Mouse (Mus musculus) cerebellum, postnatal 14 days (tissue): ENCODE measurements around the gene As3mt.

ENCODE experiments used
- DNase-seq, 2 experiments: peaks; one replicate each; pipeline ENCODE4 v3.0.0; 2021; ENCODE audit warnings: mixed read lengths in 2 of 2

As3mt gene

GRCm38 (mm10) chr19:46707296-46708151 is at the start of gene As3mt:
Gene As3mt (plus strand): TSS chr19:46707458.
- DNase-seq, result peak; percentile 64 to 79

- no peak for DNase-seq
Observed at GRCm38 (mm10) chr19:46658348-46658747, 48.9 kb upstream of the As3mt start.

- DNase-seq, result no peak
Observed at GRCm38 (mm10) chr19:46658851-46659250, 48.4 kb upstream of the As3mt start.

DNA sequence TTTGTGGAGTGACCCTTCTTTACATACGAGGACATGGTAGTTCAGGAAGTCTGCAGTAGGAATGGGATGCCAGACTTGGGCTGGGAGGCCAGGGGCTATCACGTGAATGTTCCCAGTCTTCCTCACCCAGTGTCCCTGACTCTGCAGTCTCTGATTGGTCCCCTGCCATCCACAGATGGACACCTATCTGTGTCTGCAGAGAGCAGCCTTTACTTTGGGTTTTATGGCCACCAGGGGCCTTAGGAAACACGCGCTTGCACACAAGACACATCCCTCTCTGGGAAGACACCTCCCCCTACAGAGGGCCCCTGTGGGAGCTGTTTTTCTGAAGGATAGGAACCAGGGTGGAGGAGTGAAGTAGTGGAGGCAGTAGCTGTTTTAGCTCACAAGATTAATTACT is 45.7 kb upstream of the As3mt start:
- no peak for DNase-seq

GRCm38 (mm10) chr19:46662214-46662613 is 45.0 kb upstream of the As3mt start:
- DNase-seq, result no peak

DNA sequence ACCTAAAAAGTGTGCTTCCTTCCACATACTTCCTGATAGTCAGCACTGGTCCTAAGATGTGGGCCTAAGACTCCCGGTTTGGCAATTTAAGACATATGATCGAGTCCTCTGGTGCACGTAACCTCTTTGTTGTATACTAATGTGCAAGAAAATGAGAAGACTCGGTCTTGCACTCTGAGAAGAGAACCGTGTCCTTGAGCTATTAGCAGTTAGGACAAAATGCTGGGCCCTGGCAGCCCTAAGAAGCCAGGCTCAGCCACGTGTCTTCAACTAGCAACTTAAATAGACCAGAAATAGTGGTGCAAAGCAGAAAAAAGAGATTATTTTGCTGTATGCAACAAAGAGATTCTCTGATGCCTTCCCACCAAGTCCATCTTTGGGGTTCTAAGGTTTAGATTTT is 44.5 kb upstream of the As3mt start:
- DNase-seq, result no peak

DNA sequence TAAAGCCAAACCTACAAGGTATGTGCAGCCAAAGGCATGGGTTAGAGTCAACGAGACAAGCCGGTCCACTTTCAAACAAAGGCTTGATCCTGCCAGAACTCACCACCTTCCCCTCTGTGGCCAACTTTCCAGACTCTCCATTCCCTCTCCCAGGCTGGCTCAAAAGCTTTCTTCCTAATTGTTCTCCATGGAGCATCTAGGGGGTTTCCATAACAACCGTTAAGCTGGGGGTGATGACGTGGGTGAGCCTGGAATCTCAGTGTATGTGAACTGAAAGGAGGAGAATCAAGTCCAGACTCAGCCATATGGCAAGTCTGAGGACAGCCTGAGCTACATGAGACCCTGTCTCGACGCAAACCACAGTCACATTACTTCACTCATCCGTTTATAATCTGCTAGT is 41.8 kb upstream of the As3mt start:
- no peak for DNase-seq

- DNase-seq, result no peak
Observed at GRCm38 (mm10) chr19:46667300-46667699, 40.0 kb upstream of the As3mt start.

DNA sequence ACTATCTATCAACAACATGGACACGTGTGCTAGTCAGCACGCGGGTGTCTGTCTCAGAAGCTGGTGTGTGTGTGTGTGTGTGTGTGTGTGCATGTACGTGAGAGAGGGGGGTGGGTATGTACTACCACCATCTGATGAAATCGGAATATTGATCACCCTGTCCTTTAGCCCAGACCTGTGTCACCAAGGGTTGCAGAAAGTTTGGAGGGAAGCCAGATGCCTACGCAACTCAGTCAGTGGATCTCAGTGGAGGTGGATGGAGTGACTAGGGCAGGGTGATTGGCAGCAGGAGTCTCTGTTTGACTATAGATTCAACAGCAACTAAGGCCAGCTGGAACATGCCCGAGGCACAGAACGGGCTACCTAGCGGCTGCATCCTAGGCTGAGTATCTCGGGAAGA is 39.0 kb upstream of the As3mt start:
- DNase-seq, result no peak

- no peak for DNase-seq
Observed at GRCm38 (mm10) chr19:46669802-46670201, 37.5 kb upstream of the As3mt start.

GRCm38 (mm10) chr19:46670691-46671090 is 36.6 kb upstream of the As3mt start:
- peak; percentile 81 to 82 for DNase-seq

GRCm38 (mm10) chr19:46672766-46673418 is 34.4 kb upstream of the As3mt start, which contains the start of gene Cyp17a1:
Gene Cyp17a1 (minus strand): TSS chr19:46673172.
- DNase-seq, result no peak

GRCm38 (mm10) chr19:46675641-46676040 is 31.6 kb upstream of the As3mt start:
- no peak for DNase-seq

DNA sequence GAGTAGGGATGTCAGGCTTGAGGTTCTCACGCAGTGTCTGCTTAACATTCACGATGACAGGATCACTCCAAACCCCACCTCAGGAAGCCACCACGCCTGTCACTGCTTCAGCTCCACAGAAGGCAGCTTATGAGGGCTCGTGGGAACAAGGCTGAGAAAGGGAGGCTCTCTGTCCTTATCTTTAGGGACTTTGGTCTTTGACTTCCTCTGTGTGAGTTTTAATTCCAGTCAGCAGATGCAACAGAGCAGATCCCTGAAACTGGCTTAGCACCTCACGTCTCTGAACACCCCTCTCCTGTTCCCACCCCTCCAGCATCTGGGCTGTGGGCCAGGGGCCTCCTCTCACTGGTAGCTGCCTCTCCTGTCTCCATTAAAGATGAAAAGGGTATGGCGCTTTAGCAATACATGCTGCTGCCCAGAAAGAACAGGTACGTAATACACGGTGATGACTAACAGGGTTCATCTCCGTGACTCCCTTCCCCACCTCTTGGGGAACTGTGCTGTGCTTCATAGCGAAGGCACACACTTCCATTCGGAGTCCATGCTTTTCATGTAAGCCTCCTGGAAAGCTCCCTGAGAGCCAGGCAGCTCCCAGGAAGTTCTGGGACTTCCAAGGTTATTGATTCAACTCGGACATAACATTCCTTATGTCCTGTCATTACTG is 27.4 kb upstream of the As3mt start:
- no peak for DNase-seq

GRCm38 (mm10) chr19:46689460-46690372 is 17.5 kb upstream of the As3mt start, which contains the start of gene Borcs7:
Gene Borcs7 (plus strand): TSS chr19:46689906.
- DNase-seq, result peak; percentile 89 to 92

GRCm38 (mm10) chr19:46690387-46690786 is 16.9 kb upstream of the As3mt start:
- DNase-seq, result peak in 1 of 2 experiments; percentile 20

DNA sequence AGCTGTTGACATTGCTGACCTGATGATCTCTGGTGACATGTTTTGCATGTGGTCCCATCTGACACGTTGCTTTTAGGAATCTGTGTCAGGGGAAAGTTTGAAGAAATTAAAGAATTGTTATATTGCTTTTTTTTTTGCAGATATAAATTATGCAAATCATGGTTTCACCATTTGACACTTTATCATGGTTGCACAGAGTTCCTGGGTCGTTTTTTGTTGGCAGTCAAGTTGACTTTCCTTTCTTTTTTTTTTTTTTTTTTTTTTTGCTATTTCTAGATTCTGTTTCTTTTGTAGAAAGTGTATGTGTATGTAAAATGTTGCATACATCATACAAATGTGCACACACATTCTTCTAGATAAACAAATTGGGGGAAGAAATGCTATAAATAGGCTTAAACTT is 16.2 kb upstream of the As3mt start:
- DNase-seq, result no peak

DNA sequence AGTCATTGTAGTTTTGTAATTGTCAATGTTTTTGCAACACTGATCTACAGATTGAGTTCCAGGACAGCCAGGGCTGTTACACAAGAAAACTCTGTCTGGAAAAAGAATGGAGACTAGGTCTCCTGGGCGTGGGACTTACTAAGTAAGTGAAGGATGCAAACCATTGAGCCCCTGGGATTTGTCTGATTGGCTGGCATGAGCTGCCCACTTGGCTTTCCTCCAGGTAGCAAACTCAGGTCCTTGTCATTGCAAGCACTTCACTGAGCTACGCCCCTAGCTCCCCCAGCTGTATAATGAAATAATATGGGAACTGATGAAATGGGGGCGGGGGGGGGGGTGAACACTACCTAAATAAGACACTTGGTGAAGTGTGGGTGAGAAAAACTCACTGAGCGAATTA is 14.1 kb upstream of the As3mt start:
- peak in 1 of 2 experiments; percentile 31 for DNase-seq

DNA sequence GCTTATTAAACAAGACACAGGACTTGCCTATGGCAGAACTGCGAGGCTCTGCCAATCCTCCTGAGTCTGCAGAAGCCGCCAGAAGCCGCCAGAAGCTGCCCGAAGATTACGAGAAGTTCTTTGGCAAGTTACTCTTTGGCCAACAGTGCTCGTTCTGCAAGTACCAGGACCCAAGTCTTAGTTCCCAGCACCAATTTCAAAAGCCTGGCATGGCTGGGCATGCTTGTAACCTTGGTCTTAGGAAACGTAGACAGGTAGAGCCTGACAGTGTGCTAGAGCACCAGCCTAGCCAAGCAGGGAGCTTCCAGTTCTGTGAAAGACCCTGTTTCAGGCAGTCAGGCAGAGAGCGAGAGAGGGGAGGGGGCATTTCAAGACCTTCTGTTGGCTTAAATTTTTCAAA is 10.8 kb upstream of the As3mt start:
- DNase-seq, result no peak

DNA sequence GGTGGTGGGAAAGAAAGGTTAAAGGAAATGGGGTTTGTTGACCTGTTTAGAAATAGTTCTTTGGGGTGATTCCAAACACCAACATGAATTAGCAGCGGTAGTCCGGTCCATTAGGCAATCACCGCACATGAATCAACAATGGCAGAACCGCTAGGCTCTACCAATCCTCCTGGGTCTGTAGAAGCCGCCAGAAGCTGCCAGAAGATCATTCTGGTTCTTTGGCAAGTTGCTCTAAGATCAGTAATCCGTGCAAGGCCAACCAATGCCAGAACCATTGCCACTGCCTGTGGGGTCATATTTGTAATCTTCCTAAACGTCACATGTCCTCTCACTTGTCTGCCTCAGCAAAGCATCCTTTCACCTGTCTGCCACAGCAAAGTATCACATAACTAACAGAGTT is 10.3 kb upstream of the As3mt start:
- DNase-seq, result no peak

- DNase-seq, result no peak
Observed at GRCm38 (mm10) chr19:46697840-46698517, 9.3 kb upstream of the As3mt start.

GRCm38 (mm10) chr19:46699011-46699481 is 8.2 kb upstream of the As3mt start:
- DNase-seq, result no peak
